Mouse (Mus musculus) C2C12 (cell line): Measurements from ENCODE around the gene AC134908.4. TPM values are rescaled to one million over a fixed set of nuclear protein-coding genes. Genes with fewer than 3 reads are reported as not detected.
"Not testable (repeated sequence)": the region's sequence is repeated elsewhere in the genome, so short reads cannot be mapped to it uniquely, and the experiment has no call there.

ENCODE experiments used
- H3K27me3 ChIP-seq: one replicate; pipeline ENCODE4 v1.6.1; 2011; ENCODE audit not compliant: control insufficient read depth, insufficient read depth, insufficient read length
- H3K36me3 ChIP-seq: one replicate; pipeline ENCODE4 v1.6.1; 2011; ENCODE audit not compliant: control insufficient read depth, insufficient read depth
- H3K4me3 ChIP-seq: one replicate; pipeline ENCODE4 v1.5.1; 2011; ENCODE audit warnings: mild to moderate bottlenecking, control low read depth; ENCODE audit not compliant: poor library complexity, insufficient read depth, severe bottlenecking
- H3K79me2 ChIP-seq: one replicate; pipeline ENCODE4 v1.6.1; 2011; ENCODE audit not compliant: control insufficient read depth, insufficient read depth
- H3K79me3 ChIP-seq: one replicate; pipeline ENCODE4 v1.6.1; 2011; ENCODE audit warnings: low read depth, control low read depth
- H3ac ChIP-seq: one replicate; pipeline ENCODE3; 2011; ENCODE audit warnings: low read depth; ENCODE audit not compliant: control insufficient read depth, insufficient read length
- CEBPB ChIP-seq: IDR thresholded peaks from one replicate; pipeline ENCODE4 v1.6.1; 2011; ENCODE audit warnings: low read depth, mild to moderate bottlenecking, control low read depth, moderate library complexity
- CTCF ChIP-seq: IDR thresholded peaks from one replicate; pipeline ENCODE4 v1.5.1; 2011; ENCODE audit not compliant: control insufficient read depth, insufficient read depth, insufficient read length
- FOSL1 ChIP-seq: IDR thresholded peaks from one replicate; pipeline ENCODE4 v1.8.0; 2011; ENCODE audit warnings: mild to moderate bottlenecking, low read length; ENCODE audit not compliant: poor library complexity, insufficient read depth, severe bottlenecking
- MAX ChIP-seq: IDR thresholded peaks from one replicate; pipeline ENCODE4 v1.6.1; 2011; ENCODE audit warnings: mild to moderate bottlenecking, control low read depth
- MYOD1 ChIP-seq: IDR thresholded peaks from one replicate; pipeline ENCODE4 v1.6.1; 2011; ENCODE audit warnings: low read depth; ENCODE audit not compliant: control insufficient read depth, insufficient read length
- MYOG ChIP-seq: IDR thresholded peaks from one replicate; pipeline ENCODE4 v1.6.1; 2011; ENCODE audit not compliant: control insufficient read depth, insufficient read length; ENCODE audit errors: extremely low read depth
- USF1 ChIP-seq: IDR thresholded peaks from one replicate; pipeline ENCODE4 v1.6.1; 2011; ENCODE audit warnings: low read depth, mild to moderate bottlenecking, control low read depth, moderate library complexity
- polyA plus RNA-seq: library from polyadenylated mRNA; unstranded; fragments of >200 nt; fragmentation: generic; extraction: Trizol; gene quantifications from one replicate; pipeline ENCODE4 v1.2.1, GENCODE M21; 2012; ENCODE audit warnings: missing spikeins

Gene AC134908.4
- polyA plus RNA-seq, 1 experiment = not detected

DNA sequence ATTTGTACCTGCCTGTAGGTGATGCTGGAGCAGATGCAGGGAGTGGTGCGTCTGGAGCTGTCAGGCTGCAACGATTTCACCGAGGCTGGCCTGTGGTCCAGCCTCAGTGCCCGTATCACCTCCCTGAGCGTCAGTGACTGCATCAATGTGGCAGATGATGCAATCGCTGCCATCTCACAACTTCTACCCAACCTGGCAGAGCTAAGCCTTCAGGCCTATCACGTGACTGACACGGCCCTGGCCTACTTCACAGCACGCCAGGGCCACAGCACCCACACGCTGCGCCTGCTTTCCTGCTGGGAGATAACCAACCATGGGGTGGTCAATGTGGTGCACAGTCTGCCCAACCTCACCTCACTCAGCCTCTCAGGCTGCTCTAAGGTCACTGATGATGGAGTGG lies 22.2 kb upstream of the AC134908.4 start:
- H3K27me3 ChIP-seq = no peaks in the 10 kb centered on the region
- no peaks in the 10 kb centered on the region for H3K79me2 ChIP-seq
- no peaks in the 10 kb centered on the region for H3K79me3 ChIP-seq
- H3ac ChIP-seq = no peak overlapping the region
- TF ChIP-seq MAX (no peak), CTCF (no peak), MYOD1 (no peak), USF1 (no peak), FOSL1 (no peak), MYOG (no peak), CEBPB (no peak)
- H3K36me3 ChIP-seq = no peaks in the 10 kb centered on the region
- no peak overlapping the region for H3K4me3 ChIP-seq

DNA sequence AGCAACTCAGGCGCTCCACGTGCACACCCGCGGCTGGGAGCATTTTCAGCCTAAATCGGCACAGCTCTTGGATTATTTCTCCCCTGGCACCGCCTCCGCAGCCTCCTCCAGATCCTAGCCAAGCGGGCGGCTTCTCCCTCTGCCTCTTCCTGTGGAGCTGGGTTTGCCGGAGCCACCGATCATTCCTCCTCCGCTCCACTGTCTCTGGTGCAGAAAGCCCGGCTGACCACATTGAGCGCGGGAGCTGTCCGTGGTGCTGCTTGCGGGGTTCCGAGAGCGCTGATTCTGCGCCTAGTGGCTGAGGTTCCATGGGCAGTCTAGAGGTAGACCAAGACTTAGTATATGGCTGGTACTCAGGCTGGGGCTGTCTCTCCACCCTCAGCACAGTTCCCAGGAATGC lies 18.0 kb upstream of the AC134908.4 start:
- Histone ChIP-seq H3K79me3 (no peaks in the 10 kb centered on the region), H3K36me3 (no peaks in the 10 kb centered on the region), H3ac (no peak overlapping the region), H3K4me3 (no peak overlapping the region), H3K79me2 (no peaks in the 10 kb centered on the region), H3K27me3 (no peaks in the 10 kb centered on the region)
- no peak for TF ChIP-seq FOSL1
- TF ChIP-seq MAX = peak; percentile 68

DNA sequence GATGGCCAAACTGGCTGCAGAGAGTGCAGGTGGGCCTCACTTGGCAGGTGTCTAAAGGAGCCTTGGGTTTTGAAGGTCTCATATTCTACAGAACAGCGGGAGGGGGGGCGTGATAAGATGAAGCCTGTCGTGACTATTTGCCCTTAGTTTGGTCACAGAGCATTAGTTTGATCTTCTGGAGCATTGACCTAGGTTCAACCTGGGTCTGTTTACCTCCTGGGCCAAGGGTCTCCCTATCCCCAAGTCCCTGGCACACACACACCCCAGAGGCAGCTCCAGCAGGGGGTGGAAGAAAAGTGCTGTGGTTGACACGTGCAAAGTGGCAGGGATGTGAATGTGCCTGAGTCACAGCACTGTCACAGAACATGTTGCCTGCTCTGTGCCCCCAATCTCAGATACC lies 15.4 kb upstream of the AC134908.4 start:
- H3K79me3 ChIP-seq = no peaks in the 10 kb centered on the region
- no peaks in the 10 kb centered on the region for H3K36me3 ChIP-seq
- no peaks in the 10 kb centered on the region for H3K27me3 ChIP-seq
- H3K4me3 ChIP-seq = no peak overlapping the region
- no peaks in the 10 kb centered on the region for H3K79me2 ChIP-seq
- H3ac ChIP-seq = no peak overlapping the region
- no peak for TF ChIP-seq CTCF
- TF ChIP-seq FOSL1 = no peak
- TF ChIP-seq USF1 = no peak
- TF ChIP-seq MYOD1 = no peak
- no peak for TF ChIP-seq MAX

DNA sequence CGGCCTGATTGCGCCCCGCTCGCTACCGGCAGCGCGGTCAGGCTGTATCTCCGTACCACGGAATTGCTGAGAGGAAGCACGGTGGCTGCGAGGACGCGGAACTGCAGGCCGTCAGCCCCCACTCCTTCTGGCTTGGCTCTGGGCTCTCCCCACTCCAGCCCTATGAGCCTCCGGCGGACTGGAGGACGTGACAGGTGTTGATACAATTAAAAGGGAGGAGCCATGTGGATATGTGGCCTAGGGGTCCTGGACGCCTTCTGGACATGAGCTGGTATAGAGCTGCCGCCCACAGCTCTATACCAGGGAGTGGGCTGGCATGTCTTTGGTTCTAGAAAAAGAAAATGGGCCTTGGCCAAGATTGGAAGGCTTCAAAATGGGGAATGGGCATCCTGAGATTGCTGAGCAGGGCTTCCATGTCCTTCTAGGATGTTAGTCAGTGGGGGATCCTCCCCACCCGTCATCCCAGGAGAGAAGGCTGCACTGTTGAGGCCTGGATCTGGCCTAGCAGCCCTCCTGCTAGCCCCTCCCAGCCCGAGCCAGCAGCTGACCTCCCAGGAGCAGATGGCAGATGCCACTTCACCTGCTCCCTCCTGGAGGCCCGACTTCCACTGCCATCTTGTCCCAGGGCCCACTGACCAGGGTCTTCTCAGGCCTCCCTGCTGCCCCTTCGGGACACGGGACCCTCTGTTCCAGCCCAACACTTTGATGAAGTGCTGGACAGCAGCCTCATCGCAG lies 14.3 kb upstream of the AC134908.4 start:
- H3K79me2 ChIP-seq = no peaks in the 10 kb centered on the region
- no peaks in the 10 kb centered on the region for H3K27me3 ChIP-seq
- TF ChIP-seq MYOD1 (no peak), FOSL1 (no peak), CTCF (no peak), MYOG (no peak), CEBPB (no peak), USF1 (no peak), MAX (no peak)
- H3K4me3 ChIP-seq = peak overlapping the region; percentile 43
- peak overlapping the region; percentile 76 for H3ac ChIP-seq
- no peaks in the 10 kb centered on the region for H3K36me3 ChIP-seq
- H3K79me3 ChIP-seq = no peaks in the 10 kb centered on the region

DNA sequence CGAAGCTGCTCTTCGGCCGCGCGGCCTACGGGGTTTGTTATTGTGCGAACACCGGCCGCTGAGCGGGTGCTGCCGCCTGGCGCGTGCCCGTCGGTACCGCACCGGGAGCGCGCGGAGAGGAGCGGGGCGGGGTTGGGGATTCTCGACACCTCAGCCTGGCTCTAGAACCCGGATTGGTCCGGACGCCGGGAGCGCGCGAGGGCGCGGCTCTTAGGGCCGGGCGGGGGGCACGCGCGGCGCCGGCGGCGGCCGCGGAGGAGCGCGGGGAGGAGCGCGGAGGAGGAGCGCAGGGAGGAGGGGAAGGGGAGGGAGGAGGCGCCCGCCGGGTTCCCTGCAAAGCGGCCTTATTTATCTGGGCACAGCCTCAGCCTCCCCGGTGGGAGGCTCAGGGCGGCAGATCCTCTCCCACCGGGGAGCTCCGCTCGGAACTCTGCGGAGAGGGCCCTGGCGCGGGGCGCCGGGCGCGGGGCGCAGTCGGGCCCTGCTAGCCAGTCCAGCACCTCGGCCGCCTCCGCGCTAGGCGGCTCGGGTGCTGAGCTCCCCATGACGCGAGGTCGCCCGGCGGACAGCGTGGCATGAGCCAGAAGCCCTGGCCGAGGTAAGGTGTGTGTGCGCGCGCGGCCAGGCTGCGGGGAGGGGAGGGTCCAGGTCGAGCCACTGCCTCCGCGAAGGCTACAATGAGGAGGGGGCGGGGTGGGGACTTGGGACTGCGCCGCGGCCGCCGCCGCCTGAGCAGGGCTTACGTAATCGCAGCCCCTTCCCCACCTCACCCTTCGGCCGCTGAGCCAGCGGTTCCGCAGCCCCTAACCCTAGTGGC lies 13.5 kb upstream of the AC134908.4 start, which contains the start of gene Fbxl16:
Gene Fbxl16, plus strand, starts transcription at position 297 of the 817 bp plus-strand sequence.
- no peaks in the 10 kb centered on the region for H3K79me3 ChIP-seq
- H3K4me3 ChIP-seq = peak within 1 kb of the TSS; percentile 43
- peak within 1 kb of the TSS; percentile 76 for H3ac ChIP-seq
- H3K27me3 ChIP-seq = no peaks in the 10 kb centered on the region
- no peaks in the 10 kb centered on the region for H3K79me2 ChIP-seq
- TF ChIP-seq MYOD1 (no peak), MAX (no peak), FOSL1 (no peak), USF1 (no peak)
- H3K36me3 ChIP-seq = no peaks in the 10 kb centered on the region

DNA sequence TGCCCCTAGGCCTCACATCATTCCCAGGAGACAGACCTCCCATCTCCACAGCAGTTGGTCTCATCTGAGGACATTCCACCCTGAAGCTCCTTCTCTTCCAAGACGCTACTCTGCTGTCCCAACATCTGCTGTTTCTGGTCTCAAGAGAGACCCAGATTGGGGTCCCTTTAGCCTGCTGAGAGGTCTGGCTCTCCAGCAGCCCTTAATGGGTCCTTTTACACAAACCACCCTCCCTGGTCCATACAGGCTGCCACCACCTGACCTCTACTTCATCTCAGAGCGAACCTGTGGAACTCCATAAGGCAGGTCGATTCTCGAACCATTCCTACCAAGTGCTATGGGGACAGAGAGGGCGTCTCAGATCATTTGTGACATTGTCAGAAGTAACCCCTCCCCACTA lies 12.6 kb upstream of the AC134908.4 start:
- Histone ChIP-seq H3K79me2 (no peaks in the 10 kb centered on the region), H3K36me3 (no peaks in the 10 kb centered on the region), H3K4me3 (no peak overlapping the region), H3ac (no peak overlapping the region), H3K27me3 (no peaks in the 10 kb centered on the region), H3K79me3 (no peaks in the 10 kb centered on the region)
- TF ChIP-seq MYOD1 = no peak
- no peak for TF ChIP-seq MAX
- no peak for TF ChIP-seq CEBPB

- H3K36me3 ChIP-seq, H3K79me2 ChIP-seq, H3K27me3 ChIP-seq, H3ac ChIP-seq, H3K79me3 ChIP-seq, H3K4me3 ChIP-seq: not testable (repeated sequence)
Observed at GRCm38 (mm10) chr17:25807452-25807851, 12.0 kb upstream of the AC134908.4 start.
